Mouse (Mus musculus) frontal cortex, postnatal 14 days (tissue): ENCODE measurements at regions not wholly inside any gene's neighbourhood (a gene's known extent, or its start where the extent isn't known, plus 50 kb on each side); places are given as distances from the start of the nearest gene placed in this dataset.

Experiments
- DNase-seq, 2 experiments: peaks; one replicate each; pipeline ENCODE4 v3.0.0; 2022; ENCODE audit warnings: low spot score in 2 of 2

DNA sequence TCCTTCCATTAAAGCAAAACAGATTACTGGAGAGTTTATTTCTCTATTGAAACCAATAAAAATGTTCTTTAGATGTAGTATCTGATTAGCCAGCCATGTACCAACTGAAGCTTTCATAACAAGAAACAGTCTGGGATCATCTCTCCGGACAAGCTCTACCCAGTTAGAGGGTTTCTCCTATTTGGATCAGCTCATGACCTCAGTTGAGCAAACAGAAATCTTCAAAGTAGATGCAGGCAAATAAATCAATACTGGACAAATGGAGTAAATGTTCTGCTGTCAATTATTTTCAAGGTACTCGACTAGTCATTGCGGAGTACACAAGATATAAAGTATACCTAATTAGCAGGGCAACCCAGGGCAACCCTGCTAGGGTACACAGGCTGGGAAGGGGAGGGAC is 67.4 kb downstream of the Avpr1a start:
- no peak for DNase-seq

DNA sequence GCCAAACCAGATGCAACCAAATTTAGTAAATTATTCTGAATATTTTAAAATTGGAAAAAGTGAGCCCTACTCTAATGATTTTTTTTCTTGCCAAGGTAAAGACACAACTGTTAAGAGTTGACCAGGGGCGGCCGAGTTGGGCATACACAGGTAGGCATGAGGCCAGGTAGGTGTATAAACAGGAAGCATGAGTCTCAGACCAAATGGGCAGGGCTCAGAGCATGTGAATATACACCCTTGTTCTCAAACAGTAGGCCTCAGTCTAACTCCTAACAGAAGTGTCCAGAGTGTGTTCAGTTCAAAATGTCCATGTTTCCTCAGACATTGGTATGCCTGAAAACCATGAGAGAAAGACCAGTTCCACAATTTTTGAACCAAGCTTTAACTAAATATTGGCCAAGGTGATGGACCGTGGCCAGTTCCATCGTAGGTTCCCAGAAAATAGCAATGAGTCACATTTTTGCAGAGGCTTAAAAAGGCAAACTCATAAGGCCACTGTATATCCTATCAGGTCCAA is 71.0 kb downstream of the Avpr1a start:
- DNase-seq, result no peak

DNA sequence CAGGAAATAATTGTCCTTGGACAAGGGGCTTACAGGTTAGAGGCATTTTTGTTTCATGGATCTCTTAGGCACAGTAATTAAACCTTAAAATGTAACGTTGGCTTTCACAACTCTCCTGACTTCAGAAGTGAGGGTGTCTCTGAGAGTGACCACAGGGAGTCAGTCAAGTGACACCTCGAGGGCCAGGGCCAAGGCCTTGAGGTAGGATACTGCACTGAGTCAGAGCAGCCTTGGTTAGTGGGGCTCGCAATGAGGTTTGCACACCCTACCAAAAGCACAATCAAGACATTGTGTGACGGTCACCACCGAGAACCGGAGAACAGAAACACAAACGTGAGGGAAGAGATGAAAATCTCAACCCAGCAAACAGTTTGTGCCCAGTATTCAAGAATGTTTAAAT is 71.7 kb downstream of the Avpr1a start:
- DNase-seq, result no peak

DNA sequence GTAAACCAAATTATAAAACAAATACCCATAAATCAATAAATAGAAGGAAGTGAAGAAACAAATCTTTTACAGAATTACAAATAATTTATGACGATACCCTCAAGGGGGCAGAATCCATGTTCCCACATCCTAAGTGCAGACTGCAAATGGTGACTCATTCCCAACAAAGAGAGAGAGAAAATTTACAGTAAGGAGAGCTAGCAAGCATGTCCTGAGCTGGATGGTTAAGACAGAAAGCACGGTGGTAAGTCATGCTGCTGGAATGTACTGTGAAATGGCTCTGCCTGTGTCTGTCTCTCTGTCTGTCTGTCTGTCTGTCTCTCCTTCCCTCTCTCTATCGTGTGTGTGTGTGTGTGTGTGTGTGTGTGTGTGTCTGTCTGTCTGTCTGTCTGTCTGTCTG is 74.3 kb downstream of the Avpr1a start:
- no peak for DNase-seq

DNA sequence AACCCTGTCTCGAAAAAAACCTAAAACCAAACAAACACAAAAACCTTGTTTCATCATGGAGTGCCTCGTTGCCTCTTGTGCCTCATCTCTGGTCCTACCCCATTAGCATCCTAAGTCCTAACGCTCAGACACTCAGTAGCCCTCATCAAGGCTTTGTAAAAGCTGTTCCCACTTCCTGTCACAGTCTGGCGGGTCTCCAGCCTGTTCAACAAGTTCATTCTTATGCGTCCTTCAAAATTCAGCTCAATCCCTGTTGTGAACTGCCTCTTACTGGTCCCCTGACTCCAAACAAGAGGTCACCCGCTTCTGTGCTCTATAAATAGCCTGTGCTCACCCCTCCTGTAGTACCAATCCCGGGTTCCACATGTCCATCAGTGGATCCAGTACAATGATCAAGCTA is 77.1 kb downstream of the Avpr1a start:
- DNase-seq, result no peak

DNA sequence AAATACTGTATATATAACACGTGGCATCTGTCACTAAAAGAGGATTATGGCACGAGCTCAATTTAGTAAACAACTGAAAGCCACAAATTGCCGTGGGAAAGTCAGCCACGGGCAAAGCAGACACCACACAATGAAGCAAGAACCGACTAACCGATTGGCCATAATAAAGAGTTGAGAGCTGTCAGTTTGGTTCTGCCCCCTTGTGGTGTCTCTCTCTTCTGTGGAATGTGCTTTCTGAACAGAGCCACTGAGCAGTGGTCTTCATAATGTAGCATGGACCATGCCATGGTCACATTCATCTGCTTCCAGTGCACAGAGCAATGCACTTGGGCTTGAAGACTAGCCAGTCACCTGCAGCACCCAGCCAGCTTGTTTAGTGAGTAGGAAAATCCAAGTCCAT is 77.5 kb downstream of the Avpr1a start:
- no peak for DNase-seq

DNA sequence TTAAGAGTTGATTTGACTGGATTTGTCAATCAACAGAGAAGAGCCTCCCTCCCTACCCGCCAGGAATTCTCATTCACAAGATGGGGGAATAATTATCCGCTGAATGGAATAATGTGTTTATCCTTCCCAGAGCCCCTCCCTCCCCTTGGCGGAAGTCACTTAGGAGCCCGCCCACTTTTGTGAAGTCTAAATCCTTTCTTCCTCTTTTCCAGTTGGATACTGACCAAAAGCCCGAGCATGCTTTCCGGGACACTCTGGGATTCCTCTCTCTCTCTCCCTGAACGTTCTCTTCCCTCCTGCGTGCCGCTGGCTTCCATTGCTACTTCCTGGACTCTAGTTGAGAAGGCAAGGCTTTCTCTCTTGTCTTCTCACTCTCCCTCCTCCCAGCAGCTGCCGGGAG is 79.9 kb downstream of the Avpr1a start:
- no peak for DNase-seq

DNA sequence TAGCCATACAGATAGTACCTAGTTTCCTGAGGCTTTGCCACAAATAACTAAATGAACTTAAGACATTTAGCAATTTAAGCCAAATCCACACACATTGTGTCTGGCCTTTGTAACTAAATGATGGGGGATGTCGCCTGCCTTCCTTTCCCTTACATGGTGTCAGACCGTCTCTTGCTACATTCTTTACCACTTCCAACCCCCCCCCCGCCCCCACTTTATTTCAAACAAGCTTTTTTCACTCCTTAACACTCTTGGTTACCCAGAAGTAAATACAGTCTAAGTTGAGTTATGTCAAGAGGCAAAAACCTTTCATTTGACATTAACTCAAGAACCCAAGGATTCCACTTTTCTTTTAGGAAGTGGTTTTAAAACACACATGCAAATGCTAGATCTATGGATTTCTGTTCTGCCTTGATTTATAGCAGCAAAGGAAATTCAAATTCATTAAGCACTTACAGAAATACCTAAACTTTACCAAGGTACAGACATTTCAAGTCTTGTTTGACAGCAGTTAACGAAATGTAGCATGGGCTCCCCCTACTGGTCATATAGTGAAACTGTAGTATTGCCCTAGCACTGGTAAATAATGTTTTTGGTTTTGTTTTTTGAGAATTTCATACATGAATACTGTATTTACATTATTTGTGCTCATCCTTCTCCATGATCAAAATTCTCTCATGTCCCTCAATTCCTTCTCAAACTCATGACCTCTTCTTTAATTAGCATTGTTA is 80.8 kb downstream of the Avpr1a start:
- no peak for DNase-seq

DNA sequence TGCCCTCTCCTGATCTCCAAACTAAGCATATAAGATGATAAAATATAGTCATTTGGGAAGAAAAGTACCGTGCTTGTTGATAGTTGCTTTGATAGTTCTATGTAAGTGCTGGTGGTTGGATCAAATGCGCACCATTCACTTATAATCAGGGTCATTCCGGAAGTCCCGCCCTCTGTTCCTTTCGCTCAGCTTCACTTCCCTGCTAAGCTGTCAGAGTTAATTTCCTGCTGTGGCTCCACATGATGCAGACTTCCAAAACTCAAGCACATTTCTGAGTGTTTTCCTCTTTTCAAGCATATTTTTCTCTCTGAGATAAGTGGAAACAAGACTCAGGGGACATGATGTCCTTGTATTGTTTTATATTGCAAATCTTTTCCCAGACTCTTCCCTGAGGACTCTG is 86.4 kb downstream of the Avpr1a start:
- no peak for DNase-seq

DNA sequence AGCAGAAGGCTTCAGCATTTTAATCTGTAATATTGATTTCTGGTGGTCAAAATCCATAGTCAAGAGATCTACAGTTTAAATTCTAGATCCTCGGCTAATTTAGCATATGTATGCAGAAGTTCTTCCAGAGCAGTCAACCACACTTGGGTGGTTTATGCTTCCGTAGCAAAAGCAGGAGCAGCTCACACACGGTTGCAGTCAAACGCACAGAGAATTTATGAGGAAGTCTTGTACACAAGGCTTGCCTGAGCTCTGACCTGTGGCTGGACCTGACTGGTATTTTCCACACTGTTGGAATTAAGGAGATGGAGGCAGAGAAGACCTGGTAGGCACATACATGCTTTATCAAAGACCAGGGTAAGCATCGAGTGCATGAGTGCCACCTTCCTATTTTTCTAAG is 86.8 kb downstream of the Avpr1a start:
- no peak for DNase-seq

DNA sequence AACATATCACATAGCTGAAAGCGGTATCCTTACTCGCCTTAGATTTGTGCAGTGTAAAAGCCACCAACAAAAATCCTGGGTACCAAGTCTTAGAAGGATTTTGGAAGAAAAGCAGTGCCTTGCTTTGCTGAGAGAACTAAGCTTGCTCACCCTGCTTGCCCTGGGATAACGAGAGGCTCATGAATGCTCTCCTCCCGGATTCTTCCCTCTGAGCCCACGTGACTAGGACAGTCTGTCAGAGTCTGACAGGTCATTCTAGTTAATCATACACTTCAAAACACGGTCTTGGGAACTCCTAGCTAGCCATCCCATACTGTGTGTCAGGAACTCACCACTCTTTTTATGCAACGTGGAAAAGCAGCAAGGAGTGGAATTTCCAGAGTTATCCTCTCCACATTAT is 91.4 kb downstream of the Avpr1a start:
- no peak for DNase-seq

DNA sequence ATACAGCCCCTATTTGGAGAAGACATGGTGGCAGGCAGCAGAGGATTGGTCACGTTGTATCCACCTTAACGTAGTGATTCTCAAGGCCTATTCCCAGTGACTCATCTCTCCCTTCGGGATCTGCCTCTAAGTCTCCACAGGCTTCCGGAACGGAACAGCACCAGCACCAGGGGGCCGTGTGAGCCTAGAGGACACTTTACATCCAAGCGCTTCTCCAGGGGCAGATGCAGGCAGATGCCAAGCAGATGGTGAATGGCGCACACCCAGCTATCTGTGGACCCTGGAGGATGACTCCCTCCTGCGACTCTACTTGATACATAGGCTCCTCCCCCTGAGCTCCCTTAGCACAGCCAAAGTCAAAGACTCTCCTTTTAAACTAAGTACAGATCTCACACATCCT is 94.3 kb downstream of the Avpr1a start:
- no peak for DNase-seq

DNA sequence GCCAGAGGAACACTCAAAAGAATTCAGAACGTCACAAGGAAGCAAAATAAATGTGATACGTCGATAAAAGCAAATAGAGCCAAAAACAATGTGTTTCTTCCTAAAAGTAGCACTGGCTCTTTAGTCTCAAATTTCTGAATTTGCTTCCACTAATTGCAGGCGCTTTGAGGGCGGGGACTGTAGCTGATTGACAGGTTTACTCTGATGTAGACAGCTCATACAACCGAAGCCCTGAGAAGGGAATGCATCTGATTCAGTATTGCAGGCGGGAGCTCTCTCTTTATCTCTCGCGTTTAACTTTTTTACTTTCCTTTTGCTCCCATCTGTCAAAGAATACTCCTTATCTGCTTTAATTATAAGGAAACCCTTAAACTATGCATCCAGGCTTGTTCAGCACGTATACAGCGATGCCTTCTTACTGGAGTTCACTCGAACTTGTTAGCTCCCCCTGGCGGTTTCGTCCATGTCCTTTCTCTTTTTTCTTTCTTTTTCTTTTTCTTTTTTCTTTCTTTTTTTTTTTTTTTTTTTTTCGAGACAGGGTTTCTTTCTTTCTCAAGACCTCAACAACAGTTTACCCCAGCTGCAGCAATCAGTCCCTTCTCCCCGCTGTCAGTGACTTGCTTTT is 95.9 kb downstream of the Avpr1a start:
- DNase-seq, result peak in 1 of 2 experiments; percentile 39

DNA sequence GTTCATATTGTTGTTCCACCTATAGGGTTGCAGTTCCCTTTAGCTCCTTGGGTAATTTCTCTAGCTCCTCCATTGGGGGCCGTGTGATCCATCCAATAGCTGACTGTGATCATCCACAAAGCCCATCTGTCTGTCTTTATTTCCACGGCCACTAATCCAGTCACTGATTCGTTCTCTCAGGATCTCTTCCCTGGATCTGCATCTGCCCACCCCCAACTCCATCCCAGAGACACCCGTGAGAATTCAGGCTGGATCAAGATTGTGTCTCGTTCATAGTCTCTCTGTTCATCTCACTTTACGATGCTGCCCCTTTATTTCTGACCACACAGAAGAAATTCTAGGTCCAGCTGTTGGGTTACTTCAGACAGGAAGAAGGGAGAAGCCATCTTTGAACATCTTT is 96.7 kb downstream of the Avpr1a start:
- DNase-seq, result no peak

DNA sequence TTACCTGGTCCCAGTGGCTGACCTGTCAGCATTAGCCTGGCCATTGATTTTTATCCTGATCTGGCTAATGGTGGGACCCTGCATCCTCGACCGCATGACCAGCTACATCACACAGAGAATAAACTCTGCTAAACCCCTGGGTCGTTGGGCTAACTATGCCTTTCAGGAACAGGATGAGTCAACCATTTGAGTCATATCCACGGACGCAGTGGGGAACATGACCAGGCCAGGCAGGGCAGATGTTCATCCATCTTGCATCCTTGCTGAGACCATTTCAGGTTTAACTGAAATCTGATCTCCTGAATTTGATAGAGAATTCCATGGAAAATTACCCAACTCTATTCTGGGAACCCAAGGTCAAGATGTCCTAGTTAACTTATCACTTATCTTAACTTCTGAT is 103.3 kb downstream of the Avpr1a start:
- DNase-seq, result no peak

DNA sequence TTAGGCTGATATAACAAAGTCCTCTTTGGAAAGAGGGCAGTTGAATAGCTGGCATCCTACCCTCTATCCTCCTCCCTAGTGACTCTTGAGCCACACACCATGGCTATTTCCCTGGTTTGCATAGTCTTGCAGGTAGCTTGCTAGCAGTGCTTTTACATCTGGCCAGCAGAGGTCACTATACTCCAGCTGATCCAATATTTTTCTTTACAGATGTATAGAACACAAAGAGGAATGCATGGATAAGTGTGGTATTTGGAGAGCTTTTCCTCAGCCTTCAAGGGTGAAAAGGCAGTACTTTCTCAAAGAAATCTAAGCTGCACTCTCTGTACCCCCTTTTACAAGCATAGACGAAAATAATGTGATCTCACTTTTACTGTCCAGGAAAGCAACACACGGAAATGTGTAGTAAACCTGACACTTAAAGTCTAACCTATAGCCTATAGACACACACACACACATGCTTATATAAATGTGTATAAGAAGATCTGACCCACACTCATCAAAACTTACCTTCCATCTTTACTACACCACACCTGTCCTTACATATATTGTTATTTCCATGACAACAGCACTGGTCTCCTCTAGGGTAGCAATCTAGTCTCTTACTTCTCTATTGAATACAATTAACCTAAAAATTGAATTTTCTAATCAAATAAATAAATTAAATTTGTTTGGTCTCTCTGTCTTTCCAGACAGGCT is 105.0 kb downstream of the Avpr1a start:
- peak in 1 of 2 experiments; percentile 45 for DNase-seq

DNA sequence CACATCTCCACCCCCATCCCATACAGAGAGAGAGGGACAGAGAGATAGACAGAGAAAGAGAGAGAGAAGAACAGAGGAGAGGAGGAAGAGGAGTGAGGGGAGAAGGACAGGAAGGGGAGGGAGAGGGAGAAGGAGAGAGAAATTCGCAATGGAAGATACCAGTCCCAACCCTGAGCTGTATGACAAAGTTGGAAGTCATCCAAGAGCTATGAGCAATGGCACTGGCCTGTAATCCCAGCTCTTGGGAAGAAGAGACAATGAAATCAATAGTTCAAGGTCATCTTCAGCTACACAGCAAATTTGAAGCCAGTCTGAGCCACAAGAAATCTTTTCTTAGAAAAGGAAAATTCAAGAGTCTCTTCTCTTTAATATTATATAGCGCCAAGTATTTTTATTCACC is 105.6 kb downstream of the Avpr1a start:
- DNase-seq, result no peak

DNA sequence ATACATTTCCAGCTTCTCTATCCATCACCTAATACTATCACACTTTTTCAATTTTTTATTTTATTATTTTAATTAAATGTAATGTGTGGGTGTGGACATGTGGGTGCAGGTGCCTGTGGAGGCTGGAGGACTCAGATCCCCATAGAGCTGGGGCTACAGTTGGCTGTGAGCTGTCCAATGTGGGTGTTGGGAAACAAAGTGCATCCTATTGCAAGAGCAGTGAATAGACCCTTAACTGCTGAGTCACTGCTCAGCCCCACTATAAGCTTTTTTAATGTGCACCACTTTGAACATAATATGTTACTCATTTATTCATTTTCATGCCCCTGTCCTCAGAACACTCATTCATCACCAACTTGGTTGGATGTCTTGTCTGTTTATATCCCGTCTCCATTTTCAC is 110.4 kb downstream of the Avpr1a start:
- no peak for DNase-seq

DNA sequence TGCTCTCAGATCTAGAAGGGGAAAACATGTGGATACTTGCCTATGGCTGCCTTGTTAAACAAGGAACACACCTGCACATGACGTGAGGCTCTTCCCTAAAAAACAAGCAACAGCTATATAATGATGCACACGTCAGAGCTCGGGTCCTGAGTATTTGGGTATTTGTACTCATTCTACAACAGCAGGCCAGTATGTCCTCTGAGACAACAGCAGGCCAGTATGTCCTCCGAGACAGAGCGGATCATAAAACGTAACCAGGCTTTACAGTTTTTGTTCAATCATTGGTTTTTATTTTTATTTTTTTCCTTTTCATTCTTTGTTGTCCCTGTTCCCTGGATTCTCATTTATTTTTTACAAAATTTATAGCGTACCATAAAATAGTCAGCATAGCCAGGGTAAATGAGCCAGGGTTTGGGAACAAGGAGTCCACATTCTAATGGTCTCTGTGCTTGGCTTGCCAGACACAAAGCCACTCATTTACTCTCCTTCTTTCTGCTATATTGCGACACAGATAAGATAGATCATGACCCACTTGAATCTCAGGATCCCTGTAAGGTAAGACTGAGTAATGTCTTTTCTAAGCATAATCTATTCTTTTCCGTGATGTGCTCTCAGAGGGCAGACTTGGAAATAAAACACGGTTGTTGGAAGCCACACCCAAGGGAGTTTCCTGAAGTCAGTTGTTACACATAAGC is 111.8 kb downstream of the Avpr1a start:
- DNase-seq, result no peak

DNA sequence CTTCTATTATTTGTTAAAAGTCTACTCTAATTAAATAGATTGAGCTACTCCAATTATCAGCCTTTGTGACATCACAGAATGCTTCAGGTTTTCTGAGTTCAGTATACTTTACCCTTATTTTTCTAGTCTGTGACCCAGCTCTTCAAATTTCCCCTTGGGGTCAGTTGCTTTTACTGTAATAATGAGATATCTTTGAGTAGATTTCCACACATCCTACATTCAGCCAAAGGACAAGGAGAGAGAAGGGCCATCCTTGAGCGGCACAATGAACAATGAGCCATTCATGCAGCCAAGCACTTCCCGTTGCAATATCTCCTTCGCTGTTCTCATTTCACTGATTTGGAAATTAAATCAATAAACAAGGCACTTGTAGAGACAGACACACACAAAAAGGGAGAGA is 113.6 kb downstream of the Avpr1a start:
- no peak for DNase-seq

DNA sequence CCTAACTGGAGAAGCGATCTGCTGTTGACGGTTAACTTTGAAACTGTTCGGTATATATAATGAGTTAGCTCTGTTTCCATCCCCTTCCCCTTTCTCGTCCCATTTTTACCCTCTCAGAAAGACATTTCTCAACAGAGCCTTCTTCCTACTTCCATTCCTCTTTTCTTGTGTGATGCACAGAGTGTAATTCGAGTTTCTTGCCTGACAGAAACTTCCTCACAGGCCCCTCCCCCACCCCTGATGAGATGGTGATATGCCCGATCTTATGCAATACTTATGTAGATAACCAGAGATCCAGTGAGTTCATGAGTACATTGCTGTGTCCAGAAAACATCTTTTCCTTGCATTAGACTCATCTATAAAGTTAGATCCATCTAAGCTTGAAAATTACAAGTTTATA is 114.2 kb downstream of the Avpr1a start:
- no peak for DNase-seq

DNA sequence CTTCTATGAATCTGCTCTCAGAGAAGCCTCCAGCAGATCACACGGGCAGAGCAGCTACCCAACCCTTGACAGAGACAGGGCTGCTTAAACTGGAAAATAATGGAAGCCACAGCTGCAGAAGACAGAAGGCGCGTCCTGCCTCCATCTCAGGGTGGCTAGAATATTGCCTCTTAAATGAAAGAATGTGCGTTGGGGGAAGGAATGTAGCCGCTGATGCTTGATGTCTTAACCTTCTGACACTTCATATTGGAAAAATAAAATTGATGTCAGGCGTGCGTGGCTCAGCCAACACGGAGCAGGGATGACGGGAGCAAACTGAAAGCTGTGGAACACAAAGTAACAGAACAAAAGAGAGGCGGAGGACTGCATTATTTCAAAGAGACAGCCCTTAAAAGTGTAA is 114.6 kb upstream of the Ppm1h start:
- DNase-seq, result no peak
